Mouse (Mus musculus): ENCODE measurements around the gene Ly6g5c. TPM values are rescaled to one million over a fixed set of nuclear protein-coding genes. Genes with fewer than 3 reads are reported as not detected.

The Ly6g5c gene
- total and polyA plus RNA-seq, 3 experiments: not detected

- peak overlapping the region; percentile 90 for H3K27ac ChIP-seq
- intact Hi-C loops (cut with DNase I): loop anchor here (5.0 kb wide), 1 partner anchor 35 kb away; the partner anchor contains the start of gene Prrc2a
- H3K4me1 ChIP-seq (ENCODE audit: control insufficient read depth, insufficient read depth, low read length): peaks cover 4% of the 10 kb centered on the region
- peak overlapping the region; percentile 78 for H3K4me3 ChIP-seq
- no peak for DNase-seq
- H3K9ac ChIP-seq (ENCODE audit: low read depth, low read length): peak overlapping the region; percentile 88
- TF ChIP-seq POLR2A (IDR thresholded peaks at IDR 0.05; ENCODE audit: insufficient read depth, low read depth, low read length) (no peak), EP300 (IDR thresholded peaks at IDR 0.05; ENCODE audit: insufficient read depth, low read depth, low read length) (no peak), CTCF (IDR thresholded peaks at IDR 0.05) (no peak)
- WGBS: 44% methylated on average over 13 of the region's 13 CpGs
- H3K36me3 ChIP-seq (ENCODE audit: control insufficient read depth, insufficient read depth, low read length): no peaks in the 10 kb centered on the region
- H3K27me3 ChIP-seq (ENCODE audit: control insufficient read depth, insufficient read depth, low read length): no peaks in the 10 kb centered on the region
- H3K79me2 ChIP-seq (replicated peaks; ENCODE audit: control insufficient read depth, insufficient read depth, low read length): no peaks in the 10 kb centered on the region
These were observed 18.9 kb downstream of the Ly6g5c start for GRCm38 (mm10) chr17:35127017-35127416.

GRCm38 (mm10) chr17:35128996-35129395 is 20.9 kb downstream of the Ly6g5c start:
- 63% methylated on average over 11 of the region's 11 CpGs for WGBS
- H3K27me3 ChIP-seq (ENCODE audit: control insufficient read depth, insufficient read depth, low read length): no peaks in the 10 kb centered on the region
- no peak overlapping the region for H3K27ac ChIP-seq
- H3K9ac ChIP-seq (ENCODE audit: low read depth, low read length): no peak overlapping the region
- no peak for DNase-seq
- intact Hi-C loops (cut with DNase I): loop anchor here (5.0 kb wide), 1 partner anchor 33 kb away; the partner anchor contains the start of gene Prrc2a
- no peak overlapping the region for H3K4me3 ChIP-seq
- no peaks in the 10 kb centered on the region for H3K79me2 ChIP-seq (replicated peaks; ENCODE audit: control insufficient read depth, insufficient read depth, low read length)
- no peaks in the 10 kb centered on the region for H3K36me3 ChIP-seq (ENCODE audit: control insufficient read depth, insufficient read depth, low read length)
- H3K4me1 ChIP-seq (ENCODE audit: control insufficient read depth, insufficient read depth, low read length): peaks cover 4% of the 10 kb centered on the region
- no peak for TF ChIP-seq EP300 (IDR thresholded peaks at IDR 0.05; ENCODE audit: insufficient read depth, low read depth, low read length)
- TF ChIP-seq CTCF (IDR thresholded peaks at IDR 0.05): no peak
- TF ChIP-seq POLR2A (IDR thresholded peaks at IDR 0.05; ENCODE audit: insufficient read depth, low read depth, low read length): no peak

GRCm38 (mm10) chr17:35131038-35131437 is 23.0 kb downstream of the Ly6g5c start:
- Histone ChIP-seq H3K4me1 (ENCODE audit: control insufficient read depth, insufficient read depth, low read length) (0 out of 2 replicates have a peak, but pooled peaks cover 2% of the 10 kb centered on the region), H3K27me3 (ENCODE audit: control insufficient read depth, insufficient read depth, low read length) (no peaks in the 10 kb centered on the region), H3K27ac (no peak overlapping the region), H3K79me2 (replicated peaks; ENCODE audit: control insufficient read depth, insufficient read depth, low read length) (peaks cover under 1% of the 10 kb centered on the region), H3K4me3 (no peak overlapping the region), H3K36me3 (ENCODE audit: control insufficient read depth, insufficient read depth, low read length) (no peaks in the 10 kb centered on the region), H3K9ac (ENCODE audit: low read depth, low read length) (no peak overlapping the region)
- WGBS: 83% methylated on average over 8 of the region's 8 CpGs
- no peak for DNase-seq
- TF ChIP-seq EP300 (IDR thresholded peaks at IDR 0.05; ENCODE audit: insufficient read depth, low read depth, low read length) (no peak), CTCF (IDR thresholded peaks at IDR 0.05) (no peak), POLR2A (IDR thresholded peaks at IDR 0.05; ENCODE audit: insufficient read depth, low read depth, low read length) (no peak)
- intact Hi-C loops (cut with DNase I): no loop called here

GRCm38 (mm10) chr17:35131500-35132173 is 23.6 kb downstream of the Ly6g5c start, which contains the start of gene Apom:
TSS of gene Apom (minus strand) at chr17:35132050.
- Histone ChIP-seq H3K4me3 (no peak within 1 kb of the TSS), H3K27ac (no peak within 1 kb of the TSS), H3K27me3 (ENCODE audit: control insufficient read depth, insufficient read depth, low read length) (no peaks in the 10 kb centered on the region), H3K4me1 (ENCODE audit: control insufficient read depth, insufficient read depth, low read length) (peaks cover 3% of the 10 kb centered on the region), H3K36me3 (ENCODE audit: control insufficient read depth, insufficient read depth, low read length) (no peaks in the 10 kb centered on the region), H3K79me2 (replicated peaks; ENCODE audit: control insufficient read depth, insufficient read depth, low read length) (peaks cover 3% of the 10 kb centered on the region), H3K9ac (ENCODE audit: low read depth, low read length) (no peak within 1 kb of the TSS)
- no peak for DNase-seq
- TF ChIP-seq POLR2A (IDR thresholded peaks at IDR 0.05; ENCODE audit: insufficient read depth, low read depth, low read length): no peak
- TF ChIP-seq CTCF (IDR thresholded peaks at IDR 0.05): no peak
- no peak for TF ChIP-seq EP300 (IDR thresholded peaks at IDR 0.05; ENCODE audit: insufficient read depth, low read depth, low read length)
- WGBS: 78% methylated on average over 15 of the region's 15 CpGs
- intact Hi-C loops (cut with DNase I): no loop called here

GRCm38 (mm10) chr17:35132174-35132560 is 24.1 kb downstream of the Ly6g5c start:
- Histone ChIP-seq H3K4me3 (no peak overlapping the region), H3K27me3 (ENCODE audit: control insufficient read depth, insufficient read depth, low read length) (no peaks in the 10 kb centered on the region), H3K36me3 (ENCODE audit: control insufficient read depth, insufficient read depth, low read length) (no peaks in the 10 kb centered on the region), H3K4me1 (ENCODE audit: control insufficient read depth, insufficient read depth, low read length) (peaks cover 3% of the 10 kb centered on the region), H3K27ac (no peak overlapping the region), H3K79me2 (replicated peaks; ENCODE audit: control insufficient read depth, insufficient read depth, low read length) (peaks cover 3% of the 10 kb centered on the region), H3K9ac (ENCODE audit: low read depth, low read length) (no peak overlapping the region)
- TF ChIP-seq CTCF (IDR thresholded peaks at IDR 0.05): no peak
- TF ChIP-seq EP300 (IDR thresholded peaks at IDR 0.05; ENCODE audit: insufficient read depth, low read depth, low read length): no peak
- no peak for TF ChIP-seq POLR2A (IDR thresholded peaks at IDR 0.05; ENCODE audit: insufficient read depth, low read depth, low read length)
- WGBS: 65% methylated on average over 3 of the region's 3 CpGs
- intact Hi-C loops (cut with DNase I): no loop called here
- DNase-seq: no peak

GRCm38 (mm10) chr17:35133517-35133916 is 25.4 kb downstream of the Ly6g5c start:
- no peak for DNase-seq
- H3K27me3 ChIP-seq (ENCODE audit: control insufficient read depth, insufficient read depth, low read length): no peaks in the 10 kb centered on the region
- WGBS: 91% methylated on average over 7 of the region's 7 CpGs
- H3K9ac ChIP-seq (ENCODE audit: low read depth, low read length): no peak overlapping the region
- no peak overlapping the region for H3K27ac ChIP-seq
- no peak for TF ChIP-seq CTCF (IDR thresholded peaks at IDR 0.05)
- TF ChIP-seq POLR2A (IDR thresholded peaks at IDR 0.05; ENCODE audit: insufficient read depth, low read depth, low read length): no peak
- TF ChIP-seq EP300 (IDR thresholded peaks at IDR 0.05; ENCODE audit: insufficient read depth, low read depth, low read length): no peak
- intact Hi-C loops (cut with DNase I): no loop called here
- H3K4me3 ChIP-seq: no peak overlapping the region
- peaks cover 3% of the 10 kb centered on the region for H3K79me2 ChIP-seq (replicated peaks; ENCODE audit: control insufficient read depth, insufficient read depth, low read length)
- no peaks in the 10 kb centered on the region for H3K36me3 ChIP-seq (ENCODE audit: control insufficient read depth, insufficient read depth, low read length)
- H3K4me1 ChIP-seq (ENCODE audit: control insufficient read depth, insufficient read depth, low read length): peaks cover 3% of the 10 kb centered on the region

Data from heart, adult 2 months (tissue).